Mouse (Mus musculus) gastrocnemius, postnatal 14 days (tissue): ENCODE measurements around the gene Slc30a7. TPM values are rescaled to one million over a fixed set of nuclear protein-coding genes. Genes with fewer than 3 reads are reported as not detected.

Experiments
- DNase-seq: peaks from one replicate; pipeline ENCODE4 v3.0.0; 2021; ENCODE audit warnings: mixed read lengths
- intact Hi-C: fragments of 180-260 bp; cut with DNase I; formaldehyde crosslinking; loops from one replicate; pipeline ENCODE4 v1.15.1; 2025; ENCODE audit warnings: low total_unique reads
- long read RNA-seq, 2 experiments: library from polyadenylated mRNA; stranded (forward); transcript quantifications; one replicate each; pipeline ENCODE4 v2.0.0; 2021
- total RNA-seq, 2 experiments: library from RNA; stranded (reverse); gene quantifications; 2 replicates each; pipeline ENCODE4 v1.2.3; 2021

Slc30a7 gene
- total RNA-seq = 10 to 100 TPM; 11.0 to 11.2 TPM
- long read RNA-seq, experiment 1, full-length matches to known transcripts = 3 of 5 reads
- long read RNA-seq, experiment 1, partial matches to known transcripts = 0 of 5 reads
- long read RNA-seq, experiment 1, other reads (novel, unspliced or antisense) = 2 of 5 reads
- long read RNA-seq, experiment 2, full-length matches to known transcripts = 5 of 11 reads
- long read RNA-seq, experiment 2, partial matches to known transcripts = 0 of 11 reads
- long read RNA-seq, experiment 2, other reads (novel, unspliced or antisense) = 6 of 11 reads

GRCm38 (mm10) chr3:116006978-116007940 is at the start of gene Slc30a7, which contains the start of gene Extl2:
Slc30a7 (minus strand) TSS chr3:116007406.
Extl2 (plus strand) TSS chr3:116007462.
- intact Hi-C loops = no loop called here
- peak; percentile 88 for DNase-seq

- intact Hi-C loops = no loop called here
Measured at GRCm38 (mm10) chr3:116047034-116047433, 39.8 kb upstream of the Slc30a7 start.

GRCm38 (mm10) chr3:116046000-116046399 is 38.8 kb upstream of the Slc30a7 start:
- intact Hi-C loops = no loop called here
- DNase-seq = no peak

More at GRCm38 (mm10) chr3:116047034-116047433, 39.8 kb upstream of the Slc30a7 start:
- no peak for DNase-seq

- no peak for DNase-seq
- intact Hi-C loops = loop anchor here (5.0 kb wide), 1 partner anchor 287 kb away; no protein-coding TSS in a partner anchor
Measured at GRCm38 (mm10) chr3:116040776-116041175, 33.6 kb upstream of the Slc30a7 start.

GRCm38 (mm10) chr3:116033871-116034222 is 26.6 kb upstream of the Slc30a7 start:
- no peak for DNase-seq
- intact Hi-C loops = no loop called here

GRCm38 (mm10) chr3:116033218-116033870 is 26.1 kb upstream of the Slc30a7 start:
- DNase-seq = no peak
- intact Hi-C loops = no loop called here

- DNase-seq = no peak
- intact Hi-C loops = no loop called here
Measured at GRCm38 (mm10) chr3:116030152-116030788, 23.1 kb upstream of the Slc30a7 start.

GRCm38 (mm10) chr3:116026996-116027395 is 19.8 kb upstream of the Slc30a7 start:
- intact Hi-C loops = no loop called here

GRCm38 (mm10) chr3:116025701-116026100 is 18.5 kb upstream of the Slc30a7 start:
- DNase-seq = no peak
- intact Hi-C loops = no loop called here

More at GRCm38 (mm10) chr3:116026996-116027395, 19.8 kb upstream of the Slc30a7 start:
- no peak for DNase-seq

- intact Hi-C loops = no loop called here
- DNase-seq = no peak
Measured at GRCm38 (mm10) chr3:116024669-116025068, 17.5 kb upstream of the Slc30a7 start.

- intact Hi-C loops = no loop called here
- no peak for DNase-seq
Measured at GRCm38 (mm10) chr3:116024236-116024635, 17.0 kb upstream of the Slc30a7 start.

- intact Hi-C loops = no loop called here
- DNase-seq = no peak
Measured at GRCm38 (mm10) chr3:116019136-116019535, 11.9 kb upstream of the Slc30a7 start.

GRCm38 (mm10) chr3:116018606-116019005 is 11.4 kb upstream of the Slc30a7 start:
- DNase-seq = no peak
- intact Hi-C loops = no loop called here

GRCm38 (mm10) chr3:116016116-116016515 is 8.9 kb upstream of the Slc30a7 start:
- intact Hi-C loops = no loop called here
- no peak for DNase-seq

GRCm38 (mm10) chr3:116014901-116015300 is 7.7 kb upstream of the Slc30a7 start:
- no peak for DNase-seq
- intact Hi-C loops = no loop called here

- intact Hi-C loops = no loop called here
- DNase-seq = no peak
Measured at GRCm38 (mm10) chr3:116009622-116010344, 2.6 kb upstream of the Slc30a7 start.

GRCm38 (mm10) chr3:116007941-116008440 is 785 bp upstream of the Slc30a7 start:
- peak; percentile 75 for DNase-seq
- intact Hi-C loops = no loop called here

- intact Hi-C loops = no loop called here
Measured at GRCm38 (mm10) chr3:116006284-116006977, 775 bp downstream of the Slc30a7 start.

More at GRCm38 (mm10) chr3:116006284-116006977, 775 bp downstream of the Slc30a7 start:
- DNase-seq = no peak
